Comparison of ENCODE assay signal across 17 mouse cellular contexts in the genomic region with DNA sequence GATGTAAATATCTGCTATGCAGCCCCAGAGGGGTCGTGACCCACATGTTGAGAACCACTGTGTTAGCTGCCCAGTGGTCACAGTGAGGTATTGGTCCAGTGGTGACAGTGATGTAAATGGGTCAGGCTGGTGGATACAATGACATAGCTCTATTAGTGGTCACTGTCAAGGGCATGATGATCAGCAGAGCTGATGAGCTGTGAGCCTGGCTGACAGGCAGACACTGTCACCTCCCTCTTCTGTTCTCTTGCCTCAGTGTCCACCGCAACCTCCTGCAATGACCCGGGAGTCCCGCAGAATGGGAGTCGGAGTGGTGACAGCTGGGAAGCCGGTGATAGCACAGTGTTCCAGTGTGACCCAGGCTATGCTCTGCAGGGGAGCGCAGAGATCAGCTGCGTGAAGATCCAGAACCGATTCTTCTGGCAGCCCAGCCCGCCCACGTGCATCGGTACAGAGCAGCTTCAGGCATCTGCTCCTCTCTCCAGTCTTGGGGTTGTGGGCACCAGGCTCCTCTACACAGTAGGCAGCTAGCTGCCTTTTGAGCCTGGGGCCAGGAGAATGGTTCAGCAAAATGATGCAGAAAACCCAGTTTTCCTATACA.
DNase-seq lines count a peak whose midpoint lies in the region; ATAC-seq and TF ChIP-seq lines count a peak whose summit lies in the region.
"Had no signal": no experiment of that assay in that cellular context is flagged by ENCODE, and none has a peak within 500 bp of the region (broad histone marks: within the 10 kb centered on the region; RNA-seq: fewer than 3 reads in every experiment).

No protein-coding gene starts in this region.

- no peaks in the 10 kb centered on the region for H3K27me3 ChIP-seq in hindbrain, embryonic 10.5 days (ENCODE audit: insufficient read depth, poor library complexity, severe bottlenecking)
- H3K27me3 ChIP-seq in hindbrain, postnatal 0 days (ENCODE audit: insufficient read depth, low read length), result no peaks in the 10 kb centered on the region
- no peaks in the 10 kb centered on the region for H3K27me3 ChIP-seq in midbrain, embryonic 16.5 days (ENCODE audit: control insufficient read depth, insufficient read depth, low read depth, low read length)
- H3K27me3 ChIP-seq: liver, embryonic 15.5 days; neural tube, embryonic 13.5 days had no signal

- no peaks in the 10 kb centered on the region for H3K9me3 ChIP-seq in hindbrain, embryonic 10.5 days
- no peaks in the 10 kb centered on the region for H3K9me3 ChIP-seq in hindbrain, postnatal 0 days (ENCODE audit: low read length)
- H3K9me3 ChIP-seq in midbrain, embryonic 16.5 days (replicated peaks; ENCODE audit: control insufficient read depth, low read length, poor library complexity, severe bottlenecking), result no peaks in the 10 kb centered on the region
- H3K9me3 ChIP-seq: forebrain, embryonic 10.5 days; liver, embryonic 15.5 days; neural tube, embryonic 13.5 days had no signal

- no peak for DNase-seq in hindbrain, embryonic 10.5 days (ENCODE audit: low spot score)
- no peak for DNase-seq in hindbrain, postnatal 0 days (ENCODE audit: low spot score)
- peak; percentile 38 to 48 for DNase-seq in cerebellum, postnatal 25 days
- peak; percentile 45 for DNase-seq in left cerebral cortex, adult 11 months (ENCODE audit: low spot score)
- peak; percentile 63 to 76 for DNase-seq in right cerebral cortex, postnatal 10 days (ENCODE audit: low spot score in 2 of 2)
- no peak for DNase-seq in gastrocnemius, adult 18-20 months (ENCODE audit: low spot score)
- no peak for DNase-seq in gastrocnemius, postnatal 14 days
- DNase-seq: heart, postnatal 14 days; thymus, postnatal 4 days had no signal

- 84% methylated on average over 12 of the region's 12 CpGs for WGBS in hindbrain, embryonic 10.5 days
- WGBS in hindbrain, postnatal 0 days, result 54% methylated on average over 12 of the region's 12 CpGs
- 70% methylated on average over 12 of the region's 12 CpGs for WGBS in midbrain, embryonic 16.5 days

- peaks cover 21% of the 10 kb centered on the region for H3K4me1 ChIP-seq in hindbrain, embryonic 10.5 days (replicated peaks)
- peaks cover 30% of the 10 kb centered on the region for H3K4me1 ChIP-seq in hindbrain, postnatal 0 days (ENCODE audit: insufficient read depth, low read length)
- peaks cover 25% of the 10 kb centered on the region for H3K4me1 ChIP-seq in midbrain, embryonic 16.5 days (ENCODE audit: control insufficient read depth, insufficient read depth, low read length)
- H3K4me1 ChIP-seq: liver, embryonic 15.5 days had no signal

- H3K36me3 ChIP-seq in hindbrain, embryonic 10.5 days, result no peaks in the 10 kb centered on the region
- H3K36me3 ChIP-seq in hindbrain, postnatal 0 days (ENCODE audit: insufficient read depth, low read length), result no peaks in the 10 kb centered on the region
- peaks cover 14% of the 10 kb centered on the region for H3K36me3 ChIP-seq in midbrain, embryonic 16.5 days (ENCODE audit: control insufficient read depth, insufficient read depth, low read length)
- H3K36me3 ChIP-seq: forebrain, embryonic 10.5 days; liver, embryonic 15.5 days had no signal

- no peak overlapping the region for H3K9ac ChIP-seq in hindbrain, postnatal 0 days (replicated peaks; ENCODE audit: low read length)
- no peak overlapping the region for H3K9ac ChIP-seq in midbrain, embryonic 16.5 days (ENCODE audit: low read depth, low read length)
- H3K9ac ChIP-seq: liver, embryonic 15.5 days; neural tube, embryonic 13.5 days had no signal

- H3K4me3 ChIP-seq in hindbrain, embryonic 10.5 days, result no peak overlapping the region
- H3K4me3 ChIP-seq in hindbrain, postnatal 0 days (ENCODE audit: low read length), result no peak overlapping the region
- no peak overlapping the region for H3K4me3 ChIP-seq in midbrain, embryonic 16.5 days (ENCODE audit: low read depth, low read length)
- H3K4me3 ChIP-seq: forebrain, embryonic 10.5 days; liver, embryonic 15.5 days; neural tube, embryonic 13.5 days had no signal

- peak overlapping the region; percentile 23; the same call in 1 of the 2 replicates for H3K27ac ChIP-seq in hindbrain, embryonic 10.5 days
- H3K27ac ChIP-seq in hindbrain, postnatal 0 days, result no peak overlapping the region
- no peak overlapping the region for H3K27ac ChIP-seq in midbrain, embryonic 16.5 days (ENCODE audit: low read length)
- H3K27ac ChIP-seq: forebrain, embryonic 10.5 days; kidney, postnatal 0 days; liver, embryonic 15.5 days; macrophage; neural tube, embryonic 13.5 days had no signal

- TF ChIP-seq CTCF in hindbrain, postnatal 0 days (IDR thresholded peaks at IDR 0.05; ENCODE audit: low read depth), result no peak

- no peak for ATAC-seq in hindbrain, postnatal 0 days
- ATAC-seq in midbrain, embryonic 16.5 days, result no peak
- ATAC-seq: activated CD4-positive, CD25-positive, alpha-beta regulatory T cell, adult 4 months; inflammation-experienced regulatory T-cells, adult 6 months had no signal

- intact Hi-C loops in gastrocnemius, postnatal 14 days (cut with DNase I; ENCODE audit: low total_unique reads), result no loop called here

- H3K4me2 ChIP-seq in hindbrain, postnatal 0 days (ENCODE audit: low read depth, low read length), result no peak overlapping the region
- no peak overlapping the region for H3K4me2 ChIP-seq in midbrain, embryonic 16.5 days (ENCODE audit: low read length)
- H3K4me2 ChIP-seq: liver, embryonic 15.5 days; neural tube, embryonic 13.5 days had no signal

Comparison
In these comparisons a context has a peak if more than half of its experiments do, and no peak if none do; other contexts are left out.
1. DNase-seq: peak in cerebellum, postnatal 25 days (2 of 2), left cerebral cortex, adult 11 months (single experiment) and right cerebral cortex, postnatal 10 days (2 of 2); none in hindbrain, embryonic 10.5 days (single experiment), hindbrain, postnatal 0 days (single experiment), gastrocnemius, adult 18-20 months (single experiment) and gastrocnemius, postnatal 14 days (single experiment).